ENCODE assay signal across 22 mouse cellular contexts in genomic region chr12:17489971-17490370, GRCm38 (mm10).
"Had no signal": no experiment of that assay in that cellular context is flagged by ENCODE, and none has a peak within 500 bp of the region (broad histone marks: within the 10 kb centered on the region; RNA-seq: fewer than 3 reads in every experiment).

No protein-coding gene starts in this region.

- H3K27me3 ChIP-seq: heart, embryonic 13.5 days; heart, embryonic 15.5 days; hindbrain, embryonic 13.5 days; hindbrain, embryonic 15.5 days; kidney, embryonic 15.5 days; limb, embryonic 13.5 days; limb, embryonic 15.5 days had no signal

- DNase-seq: gastrocnemius, postnatal 14 days; gastrocnemius, postnatal 36 days; heart, adult 18-20 months; heart, postnatal 14 days; kidney, adult 11 months; kidney, adult 2 months; kidney, adult 9 months; kidney, postnatal 14 days; kidney, postnatal 36 days; layer of hippocampus, adult 9-11 months; layer of hippocampus, postnatal 36 days; left cerebral cortex, postnatal 4 days had no signal

- H3K27ac ChIP-seq: heart, embryonic 13.5 days; heart, embryonic 15.5 days; hindbrain, embryonic 13.5 days; hindbrain, embryonic 15.5 days; hindbrain, postnatal 0 days; kidney, embryonic 15.5 days; kidney, postnatal 0 days; limb, embryonic 13.5 days; limb, embryonic 15.5 days; liver, embryonic 12.5 days had no signal

- H3K9me3 ChIP-seq: heart, embryonic 13.5 days; heart, embryonic 15.5 days; hindbrain, embryonic 13.5 days; hindbrain, embryonic 15.5 days; kidney, embryonic 15.5 days; limb, embryonic 13.5 days; limb, embryonic 15.5 days; liver, embryonic 12.5 days had no signal

- H3K4me1 ChIP-seq: heart, embryonic 15.5 days; limb, embryonic 15.5 days had no signal

- H3K36me3 ChIP-seq: heart, embryonic 13.5 days; heart, embryonic 15.5 days; hindbrain, embryonic 13.5 days; hindbrain, embryonic 15.5 days; kidney, embryonic 15.5 days; limb, embryonic 13.5 days; limb, embryonic 15.5 days; liver, embryonic 12.5 days had no signal

- H3K4me3 ChIP-seq: heart, embryonic 13.5 days; heart, embryonic 15.5 days; hindbrain, embryonic 13.5 days; hindbrain, embryonic 15.5 days; kidney, embryonic 15.5 days; limb, embryonic 13.5 days; limb, embryonic 15.5 days; liver, embryonic 12.5 days had no signal
